Mouse (Mus musculus) lung, adult 2 months (tissue): ENCODE measurements around the gene Stk10. TPM values are rescaled to one million over a fixed set of nuclear protein-coding genes. Genes with fewer than 3 reads are reported as not detected.

Experiments
- DNase-seq: peaks from one replicate; pipeline ENCODE4 v3.0.0; 2022
- H3K4me1 ChIP-seq: fragments of 200-500 bp; 2 replicates; pipeline ENCODE4 v1.6.1; 2011; ENCODE audit warnings: low read length; ENCODE audit not compliant: control insufficient read depth, insufficient read depth
- H3K4me3 ChIP-seq: fragments of 200-500 bp; replicated peaks from 2 replicates; pipeline ENCODE3; 2011; ENCODE audit warnings: low read depth, mild to moderate bottlenecking, control low read depth, low read length; ENCODE audit errors: extremely low read depth
- CTCF ChIP-seq: fragments of 200-500 bp; IDR thresholded peaks from 2 replicates; pipeline ENCODE4 v1.5.1; 2011; ENCODE audit warnings: mild to moderate bottlenecking, low read length, control low read depth; ENCODE audit not compliant: insufficient read depth
- POLR2A ChIP-seq: fragments of 200-500 bp; IDR thresholded peaks from 2 replicates; pipeline ENCODE4 v1.6.1; 2011; ENCODE audit warnings: low read depth, mild to moderate bottlenecking, control low read depth, low read length, borderline replicate concordance; ENCODE audit errors: extremely low read depth
- WGBS: fragments of 180-500 bp; shearing (Covaris S2); methylation state at CpG from one replicate; pipeline ENCODE4 v1.1.7; 2018; 5-methylcytosine and 5-hydroxymethylcytosine counted together
- polyA plus RNA-seq: library from polyadenylated mRNA; depleted of rRNA; stranded (reverse); fragments of >200 nt; gene quantifications from 2 replicates; pipeline ENCODE4 v1.2.3, GENCODE M21; 2012

The Stk10 gene
- polyA plus RNA-seq, 1 experiment: 22.8 TPM

DNA sequence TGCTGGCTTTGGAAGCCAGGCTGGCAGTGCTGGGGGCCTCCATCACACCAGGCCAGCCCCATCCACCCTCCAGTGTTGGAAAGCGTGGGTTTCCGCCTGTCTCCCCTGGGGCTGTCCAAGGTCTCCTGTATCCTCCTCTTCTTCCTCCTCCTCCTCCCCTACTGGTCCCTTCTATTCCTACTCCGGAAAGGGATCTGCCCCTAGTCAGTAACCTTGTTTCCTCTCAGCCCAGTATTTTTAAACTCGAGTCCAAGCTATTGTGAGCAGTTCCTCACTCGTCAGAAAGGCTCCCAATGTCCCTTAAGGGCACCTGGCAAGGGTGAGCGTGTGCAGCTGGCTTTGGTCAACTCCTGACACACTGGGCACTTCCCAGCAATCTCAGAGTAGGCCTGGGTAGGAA lies 5.3 kb downstream of the Stk10 start:
- no peak for DNase-seq
- no peak overlapping the region for H3K4me3 ChIP-seq
- no peak for TF ChIP-seq POLR2A
- no peak for TF ChIP-seq CTCF
- 40% methylated on average over 6 of the region's 6 CpGs for WGBS
- peaks cover 4% of the 10 kb centered on the region; the same call in 1 of the 2 replicates for H3K4me1 ChIP-seq

GRCm38 (mm10) chr11:32538846-32539245 lies 5.7 kb downstream of the Stk10 start:
- DNase-seq: no peak
- Histone ChIP-seq H3K4me1 (peaks cover 4% of the 10 kb centered on the region; the same call in 1 of the 2 replicates), H3K4me3 (no peak overlapping the region)
- TF ChIP-seq POLR2A: no peak
- no peak for TF ChIP-seq CTCF
- WGBS: 67% methylated on average over 4 of the region's 4 CpGs

DNA sequence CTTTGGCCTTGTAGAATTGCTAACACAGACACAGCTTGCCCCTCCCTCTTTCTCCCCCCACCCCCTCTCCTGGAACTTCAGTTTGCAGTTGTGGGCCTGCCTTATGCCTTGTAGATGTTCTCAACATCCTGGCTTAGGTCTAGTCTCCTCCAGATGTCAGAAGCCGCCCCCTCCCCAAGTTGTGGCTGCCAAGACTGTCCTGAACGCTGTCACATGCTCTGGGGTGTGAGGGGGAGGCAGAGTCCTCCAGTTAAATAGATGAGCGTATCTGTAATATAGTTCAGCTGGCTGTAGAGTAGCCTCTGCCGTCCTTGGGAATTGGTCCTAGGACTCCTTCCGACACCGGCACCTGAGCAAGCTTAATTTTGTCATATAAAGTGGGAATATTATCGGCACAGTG lies 6.6 kb downstream of the Stk10 start:
- no peak for DNase-seq
- TF ChIP-seq CTCF (no peak), POLR2A (no peak)
- Histone ChIP-seq H3K4me3 (no peak overlapping the region), H3K4me1 (peaks cover 4% of the 10 kb centered on the region; the same call in 1 of the 2 replicates)
- WGBS: 79% methylated on average over 7 of the region's 7 CpGs

DNA sequence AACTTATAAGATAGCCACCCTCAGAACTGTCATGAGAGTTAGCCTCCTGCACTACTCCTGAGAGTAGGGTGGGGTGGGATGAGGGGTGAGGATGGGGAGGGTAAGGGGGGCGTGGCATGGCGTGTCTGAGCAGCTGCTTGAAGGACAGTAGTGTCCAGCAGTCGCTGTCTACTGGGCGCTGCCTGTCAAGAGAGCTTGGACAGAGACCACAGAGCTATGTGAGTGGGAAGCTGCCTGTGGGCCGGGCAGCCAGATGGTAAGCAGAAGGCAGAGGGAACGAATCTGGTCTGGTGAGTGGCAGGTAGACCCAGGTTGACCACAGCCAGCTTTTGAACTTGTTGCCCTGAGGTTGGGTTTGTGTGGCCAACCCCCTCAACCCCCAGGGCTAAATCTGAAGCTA lies 7.4 kb downstream of the Stk10 start:
- no peak overlapping the region for H3K4me3 ChIP-seq
- peaks cover 4% of the 10 kb centered on the region; the same call in 1 of the 2 replicates for H3K4me1 ChIP-seq
- no peak for DNase-seq
- TF ChIP-seq CTCF (no peak), POLR2A (no peak)
- WGBS: 77% methylated on average over 6 of the region's 6 CpGs

- TF ChIP-seq CTCF: no peak
- TF ChIP-seq POLR2A: no peak
- no peak for DNase-seq
- 86% methylated on average over 4 of the region's 4 CpGs for WGBS
- Histone ChIP-seq H3K4me1 (peaks cover 14% of the 10 kb centered on the region), H3K4me3 (no peak overlapping the region)
Observed at GRCm38 (mm10) chr11:32542181-32542580, 9.1 kb downstream of the Stk10 start.

DNA sequence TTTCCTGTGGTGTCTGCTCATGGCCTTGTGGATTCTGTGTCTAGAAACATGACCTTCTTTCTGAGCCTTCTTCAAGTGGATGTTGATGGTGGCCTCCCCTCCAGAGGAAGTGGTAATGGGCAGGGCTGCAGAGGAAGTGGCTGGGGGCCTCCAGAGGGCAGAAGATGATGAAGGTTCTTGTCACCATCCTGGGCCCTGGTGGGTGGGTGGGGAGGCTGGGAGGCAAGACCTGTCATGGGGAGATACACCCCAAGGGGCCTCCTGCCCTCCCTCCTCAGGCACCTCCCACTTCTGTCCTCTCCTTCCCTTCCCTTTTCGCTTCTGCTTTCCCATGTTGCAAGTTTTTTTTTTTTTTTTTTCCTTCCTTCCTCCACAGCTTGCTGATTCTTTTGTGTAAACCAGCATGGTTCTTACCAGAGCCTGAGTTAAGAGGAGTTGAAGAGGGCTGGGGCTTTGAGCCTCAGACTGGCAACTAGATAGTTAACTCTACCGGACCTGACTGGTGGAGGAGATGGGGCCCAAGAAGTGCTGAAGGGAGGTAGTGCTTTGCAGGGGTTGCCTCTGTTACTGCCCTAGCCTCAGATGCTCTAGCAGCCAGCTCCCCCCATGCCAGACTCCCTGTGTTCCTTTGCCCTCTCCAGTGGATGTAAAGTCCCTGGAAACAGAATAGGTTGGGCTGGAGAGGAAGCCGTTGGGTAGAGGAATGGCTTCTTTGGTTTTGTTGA lies 9.7 kb downstream of the Stk10 start:
- DNase-seq: no peak
- TF ChIP-seq POLR2A (no peak), CTCF (no peak)
- WGBS: 44% methylated on average over 3 of the region's 3 CpGs
- Histone ChIP-seq H3K4me1 (peaks cover 15% of the 10 kb centered on the region), H3K4me3 (no peak overlapping the region)

DNA sequence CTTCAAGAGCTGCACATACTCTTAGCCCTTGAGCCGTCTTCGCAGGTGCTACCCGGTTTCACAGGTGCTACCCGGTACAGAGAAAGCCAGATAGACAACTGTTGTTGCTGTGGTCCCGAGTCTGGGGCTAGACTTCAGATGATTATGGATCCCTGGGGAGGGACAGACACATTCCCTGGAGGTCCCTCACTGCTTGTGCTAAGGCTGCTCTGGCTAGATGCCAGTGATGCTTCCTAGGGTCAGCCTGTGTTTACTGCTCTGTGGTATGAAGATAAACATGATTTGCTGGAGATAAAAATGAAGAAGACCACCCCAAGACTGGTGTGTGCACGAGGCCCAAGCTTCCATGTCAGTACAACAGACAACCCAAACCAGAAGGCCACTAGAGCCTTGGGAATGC lies 10.9 kb downstream of the Stk10 start:
- Histone ChIP-seq H3K4me1 (peaks cover 11% of the 10 kb centered on the region), H3K4me3 (no peak overlapping the region)
- TF ChIP-seq CTCF (no peak), POLR2A (no peak)
- 73% methylated on average over 6 of the region's 6 CpGs for WGBS
- DNase-seq: no peak

DNA sequence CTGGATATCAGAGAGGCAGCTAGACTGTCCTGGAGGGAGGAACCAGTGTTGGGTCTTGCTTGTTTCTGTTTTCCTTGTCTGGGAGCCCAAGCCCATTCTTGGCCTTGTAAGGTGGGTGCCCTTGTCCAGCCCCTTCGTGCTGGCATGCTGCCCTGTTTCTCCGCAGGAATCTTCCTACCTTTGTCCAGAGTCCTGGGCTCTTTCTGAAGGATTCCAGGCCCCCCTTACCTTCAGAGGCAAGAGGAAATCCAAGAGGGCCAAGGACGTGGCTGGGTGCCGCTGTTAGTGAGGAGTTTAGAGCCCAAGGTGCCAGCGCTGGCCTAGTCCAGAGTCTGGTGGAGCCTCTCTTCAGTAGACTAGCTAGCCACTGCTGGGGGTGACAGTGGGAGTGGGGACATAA lies 11.4 kb downstream of the Stk10 start:
- no peak for DNase-seq
- WGBS: 87% methylated on average over 5 of the region's 5 CpGs

DNA sequence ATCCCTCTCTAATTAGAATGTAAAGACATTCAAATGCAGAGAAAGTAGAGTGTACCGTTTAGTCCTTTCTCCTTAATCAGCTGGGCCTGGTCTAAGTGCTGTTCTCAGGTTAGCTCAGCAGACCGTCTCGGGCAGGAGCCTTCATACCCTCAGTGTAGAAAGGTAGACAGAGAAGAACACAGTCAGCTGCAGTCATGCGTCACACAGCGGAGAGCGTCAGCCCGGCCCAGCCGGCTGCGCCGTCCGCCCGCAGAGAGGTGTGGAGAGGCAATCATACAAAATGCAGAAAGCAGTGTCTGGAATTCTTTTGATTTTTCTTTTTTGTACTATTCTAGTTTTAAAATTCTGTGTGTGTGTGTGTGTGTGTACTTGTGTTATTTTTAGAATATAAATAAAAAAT lies 12.5 kb downstream of the Stk10 start:
- 93% methylated on average over 12 of the region's 12 CpGs for WGBS
- no peak for DNase-seq
- Histone ChIP-seq H3K4me1 (peaks cover 11% of the 10 kb centered on the region), H3K4me3 (no peak overlapping the region)
- no peak for TF ChIP-seq CTCF
- TF ChIP-seq POLR2A: no peak

More for the DNA sequence above, 11.4 kb downstream of the Stk10 start:
- TF ChIP-seq POLR2A (no peak), CTCF (no peak)
- H3K4me1 ChIP-seq: peaks cover 11% of the 10 kb centered on the region
- H3K4me3 ChIP-seq: no peak overlapping the region

- 14% methylated on average over 5 of the region's 5 CpGs for WGBS
- no peak for TF ChIP-seq CTCF
- Histone ChIP-seq H3K4me3 (no peak overlapping the region), H3K4me1 (peaks cover 12% of the 10 kb centered on the region)
- no peak for DNase-seq
Observed at GRCm38 (mm10) chr11:32546483-32546882, 13.4 kb downstream of the Stk10 start.
